Comparison of ENCODE assay signal across 8 mouse cellular contexts in genomic region chr9:42275027-42275760, GRCm38 (mm10). TPM values are rescaled to one million over a fixed set of nuclear protein-coding genes. Genes with fewer than 3 reads are reported as not detected.
DNase-seq lines count a peak whose midpoint lies in the region; ATAC-seq and TF ChIP-seq lines count a peak whose summit lies in the region.

No protein-coding gene starts in this region.

- in situ Hi-C loops in Patski (cut with MboI; ENCODE audit: low pct_unique_long_range_greater_than_20kb), result no loop called here

- no peak overlapping the region for H3K9ac ChIP-seq in kidney, embryonic 16.5 days (replicated peaks; ENCODE audit: low read length)

- no peak overlapping the region for H3K4me3 ChIP-seq in kidney, adult 2 months (ENCODE audit: insufficient read depth, low read depth, low read length)
- H3K4me3 ChIP-seq in kidney, embryonic 16.5 days (ENCODE audit: low read length), result no peak overlapping the region

- no peak overlapping the region for H3K27ac ChIP-seq in kidney, adult 2 months (ENCODE audit: insufficient read depth, low read depth, low read length)
- no peak overlapping the region for H3K27ac ChIP-seq in kidney, embryonic 16.5 days (ENCODE audit: low read length)

- POLR2A ChIA-PET in Patski (lab: Charles Lee), result no interaction called here

- H3K36me3 ChIP-seq in kidney, adult 2 months (ENCODE audit: control insufficient read depth, insufficient read depth, low read length), result no peaks in the 10 kb centered on the region
- H3K36me3 ChIP-seq in kidney, embryonic 16.5 days (ENCODE audit: insufficient read depth, low read length), result no peaks in the 10 kb centered on the region

- no peak for TF ChIP-seq POLR2A in kidney, adult 2 months (IDR thresholded peaks at IDR 0.05; ENCODE audit: low read depth, low read length)

- WGBS in kidney, adult 2 months, result 30% methylated on average over 13 of the region's 13 CpGs
- WGBS in kidney, embryonic 16.5 days, result 38% methylated on average over 13 of the region's 13 CpGs

- no peak overlapping the region for H3K4me2 ChIP-seq in kidney, embryonic 16.5 days (replicated peaks; ENCODE audit: low read depth, low read length)

- H3K9me3 ChIP-seq in kidney, embryonic 16.5 days (ENCODE audit: low read length), result no peaks in the 10 kb centered on the region

- H3K4me1 ChIP-seq in kidney, adult 2 months (ENCODE audit: control insufficient read depth, insufficient read depth, low read length), result peaks cover 3% of the 10 kb centered on the region; the same call in 1 of the 2 replicates
- H3K4me1 ChIP-seq in kidney, embryonic 16.5 days (ENCODE audit: insufficient read depth, low read length), result no peaks in the 10 kb centered on the region

- no peak for TF ChIP-seq CTCF in kidney, adult 2 months (conservative IDR thresholded peaks at IDR 0.05; ENCODE audit: insufficient read depth, insufficient read length, low read depth, low read length)
- TF ChIP-seq CTCF in Patski (IDR thresholded peaks at IDR 0.05), result peak; percentile 51

- DNase-seq in CD4-positive, CD25-positive, alpha-beta regulatory T cell, adult 2 months (ENCODE audit: low read depth, low spot score), result peak; percentile 51
- DNase-seq in kidney, adult 2 months, result peak; percentile 56
- no peak for DNase-seq in Patski (ENCODE audit: low read depth, low spot score)
- DNase-seq in kidney, postnatal 36 days, result peak; percentile 36 to 46
- DNase-seq in testis, postnatal 14 days (ENCODE audit: low spot score), result no peak

- no peaks in the 10 kb centered on the region for H3K27me3 ChIP-seq in kidney, adult 2 months (replicated peaks; ENCODE audit: control insufficient read depth, insufficient read depth, low read length)
- no peaks in the 10 kb centered on the region for H3K27me3 ChIP-seq in kidney, embryonic 16.5 days (ENCODE audit: insufficient read depth, low read length)
- H3K27me3 ChIP-seq in Patski, result peaks cover 18% of the 10 kb centered on the region

- no peak for ATAC-seq in CD4-positive, CD25-positive, alpha-beta regulatory T cell, adult 4 months
- no peak for ATAC-seq in kidney, embryonic 16.5 days (ENCODE audit: low FRiP score, low TSS enrichment)
- ATAC-seq in Patski, result no peak
- ATAC-seq in megakaryocyte progenitor cell, adult 5-6 weeks (replicated peaks; ENCODE audit: poor library complexity), result no peak

- CTCF ChIA-PET in Patski (lab: Charles Lee), result interaction anchor here (0.9 kb wide), 2 partner anchors 35 to 279 kb away, joined by 3 to 6 read pairs; no protein-coding TSS in a partner anchor

RNA-seq across cellular contexts. Expression of gene Sc5d, which starts 11.1 kb away (rescaled TPM):
- 100 to 1,000 TPM in 1 of 2 experiments, 10 to 100 TPM in 1; 84.3 to 105 TPM for polyA plus RNA-seq in CD4-positive, CD25-positive, alpha-beta regulatory T cell, adult 4 months (2017; shearing (Covaris generic))
- 55.2 and 61.9 TPM in 2 replicates for polyA plus RNA-seq in kidney, adult 2 months (2012; rRNA removed)
- polyA plus RNA-seq in kidney, embryonic 16.5 days (2015; fragmentation: Nextera tagmentation; extraction: Ambion mirVana), result 33.8 and 36.6 TPM in 2 replicates
- polyA plus RNA-seq in Patski (2021), result 32.6 TPM
- 31.1 and 31.4 TPM in 2 replicates for total RNA-seq in megakaryocyte progenitor cell, adult 5-6 weeks (2015)
- 26.5 and 26.8 TPM in 2 replicates for total RNA-seq in megakaryocyte progenitor cell, adult 5-6 weeks (2017)

Comparison
In these comparisons a context has a peak if more than half of its experiments do, and no peak if none do; other contexts are left out.
1. DNase-seq: peak in CD4-positive, CD25-positive, alpha-beta regulatory T cell, adult 2 months (single experiment), kidney, adult 2 months (single experiment) and kidney, postnatal 36 days (2 of 2); none in Patski (single experiment) and testis, postnatal 14 days (single experiment).